Mouse (Mus musculus) hindbrain, embryonic 11.5 days (tissue): Measurements from ENCODE around the gene Shb. TPM values are rescaled to one million over a fixed set of nuclear protein-coding genes. Genes with fewer than 3 reads are reported as not detected.

Experiments
- ATAC-seq: fragments of 200-750 bp; cut with Nextera tagmentation; 2 replicates; pipeline ENCODE4 v1.8.0; 2017; ENCODE audit warnings: mild to moderate bottlenecking, moderate TSS enrichment, moderate library complexity; ENCODE audit not compliant: low FRiP score
- DNase-seq: peaks from one replicate; pipeline ENCODE4 v3.0.0-alpha.2; 2015; ENCODE audit warnings: low spot score
- H3K27ac ChIP-seq: fragments of 300-500 bp; sonication (generic); 2 replicates; pipeline ENCODE4 v1.5.1; 2014; ENCODE audit warnings: mild to moderate bottlenecking, low read depth, low read length
- H3K27me3 ChIP-seq: fragments of 300-500 bp; sonication (generic); 2 replicates; pipeline ENCODE4 v1.6.1; 2014; ENCODE audit warnings: mild to moderate bottlenecking, low read length, moderate library complexity, mixed read lengths; ENCODE audit not compliant: control insufficient read depth, insufficient read depth
- H3K36me3 ChIP-seq: fragments of 300-500 bp; sonication (generic); 2 replicates; pipeline ENCODE4 v1.6.1; 2014; ENCODE audit warnings: mild to moderate bottlenecking, low read length, moderate library complexity, mixed read lengths; ENCODE audit not compliant: control insufficient read depth, insufficient read depth
- H3K4me1 ChIP-seq: fragments of 300-500 bp; sonication (generic); replicated peaks from 2 replicates; pipeline ENCODE4 v1.6.1; 2014; ENCODE audit warnings: low read length, mixed read lengths; ENCODE audit not compliant: control insufficient read depth, insufficient read depth
- H3K4me2 ChIP-seq: fragments of 300-500 bp; sonication (generic); replicated peaks from 2 replicates; pipeline ENCODE4 v1.6.1; 2014; ENCODE audit warnings: mild to moderate bottlenecking, low read depth, low read length
- H3K4me3 ChIP-seq: fragments of 300-500 bp; sonication (generic); 2 replicates; pipeline ENCODE4 v1.5.1; 2014; ENCODE audit warnings: low read depth, low read length
- H3K9ac ChIP-seq: fragments of 300-500 bp; sonication (generic); 2 replicates; pipeline ENCODE4 v1.6.1; 2014; ENCODE audit warnings: low read depth, low read length
- H3K9me3 ChIP-seq: fragments of 300-500 bp; sonication (generic); 2 replicates; pipeline ENCODE4 v1.6.1; 2016; ENCODE audit warnings: low read length; ENCODE audit not compliant: control insufficient read depth
- WGBS: fragments of 180-500 bp; shearing (Covaris S2); extraction: QIAGEN DNeasy Blood & Tissue Kit; methylation state at CpG from one replicate; pipeline ENCODE4 v1.1.7; 2014; 5-methylcytosine and 5-hydroxymethylcytosine counted together
- polyA plus RNA-seq: library from polyadenylated mRNA; unstranded; fragments of >200 nt; fragmentation: Nextera tagmentation; extraction: Ambion mirVana; gene quantifications from 2 replicates; pipeline ENCODE4 v1.2.1, GENCODE M21; 2014

Shb gene
- polyA plus RNA-seq, 1 experiment from 2014 or later = 4.2 TPM

- no peaks in the 10 kb centered on the region for H3K27me3 ChIP-seq
- no peak overlapping the region for H3K27ac ChIP-seq
- 90% methylated on average over 8 of the region's 8 CpGs for WGBS
- DNase-seq = no peak
- no peaks in the 10 kb centered on the region for H3K9me3 ChIP-seq
- H3K36me3 ChIP-seq = no peaks in the 10 kb centered on the region
- H3K4me2 ChIP-seq = no peak overlapping the region
- no peak overlapping the region for H3K4me3 ChIP-seq
- ATAC-seq = no peak
- no peaks in the 10 kb centered on the region for H3K4me1 ChIP-seq
- no peak overlapping the region for H3K9ac ChIP-seq
These were observed 121.0 kb downstream of the Shb start for GRCm38 (mm10) chr4:45411181-45411790.

GRCm38 (mm10) chr4:45409270-45409669, 123.0 kb downstream of the Shb start:
- H3K27me3 ChIP-seq = no peaks in the 10 kb centered on the region
- peak overlapping the region; percentile 78 for H3K4me2 ChIP-seq
- 2% methylated on average over 10 of the region's 10 CpGs for WGBS
- ATAC-seq = peak; percentile 28; the same call in 1 of the 2 replicates
- no peaks in the 10 kb centered on the region for H3K9me3 ChIP-seq
- no peaks in the 10 kb centered on the region for H3K36me3 ChIP-seq
- peak overlapping the region; percentile 88 for H3K4me3 ChIP-seq
- DNase-seq = peak; percentile 77
- peak overlapping the region; percentile 93 for H3K9ac ChIP-seq
- H3K27ac ChIP-seq = peak overlapping the region; percentile 93
- H3K4me1 ChIP-seq = no peaks in the 10 kb centered on the region

GRCm38 (mm10) chr4:45408427-45409132, 123.7 kb downstream of the Shb start, which contains the start of gene Slc25a51:
Gene Slc25a51, minus strand, starts transcription at chr4:45408766.
- peak within 1 kb of the TSS; percentile 78 for H3K4me2 ChIP-seq
- peak; percentile 95 for ATAC-seq
- no peaks in the 10 kb centered on the region for H3K4me1 ChIP-seq
- 2% methylated on average over 45 of the region's 67 CpGs for WGBS
- no peaks in the 10 kb centered on the region for H3K27me3 ChIP-seq
- peak within 1 kb of the TSS; percentile 93 for H3K27ac ChIP-seq
- no peaks in the 10 kb centered on the region for H3K9me3 ChIP-seq
- peak within 1 kb of the TSS; percentile 93 for H3K9ac ChIP-seq
- H3K36me3 ChIP-seq = peaks cover 3% of the 10 kb centered on the region; the same call in 1 of the 2 replicates
- peak; percentile 94 for DNase-seq
- H3K4me3 ChIP-seq = peak within 1 kb of the TSS; percentile 88

- Histone ChIP-seq H3K27me3 (no peaks in the 10 kb centered on the region), H3K4me2 (peak overlapping the region; percentile 78), H3K4me3 (peak overlapping the region; percentile 88), H3K9ac (peak overlapping the region; percentile 93), H3K9me3 (no peaks in the 10 kb centered on the region), H3K27ac (peak overlapping the region; percentile 93), H3K4me1 (no peaks in the 10 kb centered on the region), H3K36me3 (peaks cover 5% of the 10 kb centered on the region; the same call in 1 of the 2 replicates)
- WGBS = 2% methylated on average over 19 of the region's 19 CpGs
- peak; percentile 58 for DNase-seq
- no peak; the same call in 1 of the 2 replicates for ATAC-seq
These were observed 124.5 kb downstream of the Shb start for GRCm38 (mm10) chr4:45407703-45408334.

- ATAC-seq = no peak
- H3K4me2 ChIP-seq = peak overlapping the region; percentile 78
- WGBS = 77% methylated on average over 5 of the region's 5 CpGs
- H3K27ac ChIP-seq = no peak overlapping the region
- H3K27me3 ChIP-seq = no peaks in the 10 kb centered on the region
- H3K4me1 ChIP-seq = no peaks in the 10 kb centered on the region
- peak overlapping the region; percentile 88 for H3K4me3 ChIP-seq
- no peak for DNase-seq
- H3K36me3 ChIP-seq = peaks cover 8% of the 10 kb centered on the region; the same call in 1 of the 2 replicates
- H3K9ac ChIP-seq = peak overlapping the region; percentile 93
- no peaks in the 10 kb centered on the region for H3K9me3 ChIP-seq
These were observed 125.1 kb downstream of the Shb start for GRCm38 (mm10) chr4:45407001-45407702.

GRCm38 (mm10) chr4:45406397-45406796, 125.9 kb downstream of the Shb start:
- no peak for ATAC-seq

GRCm38 (mm10) chr4:45405315-45405714, 127.0 kb downstream of the Shb start:
- Histone ChIP-seq H3K36me3 (peaks cover 10% of the 10 kb centered on the region; the same call in 1 of the 2 replicates), H3K9ac (no peak overlapping the region), H3K4me2 (no peak overlapping the region), H3K9me3 (no peaks in the 10 kb centered on the region), H3K4me3 (no peak overlapping the region), H3K4me1 (no peaks in the 10 kb centered on the region), H3K27me3 (no peaks in the 10 kb centered on the region), H3K27ac (no peak overlapping the region)
- 62% methylated on average over 7 of the region's 7 CpGs for WGBS
- DNase-seq (no peak), ATAC-seq (no peak)

More at GRCm38 (mm10) chr4:45406397-45406796, 125.9 kb downstream of the Shb start:
- no peaks in the 10 kb centered on the region for H3K4me1 ChIP-seq
- DNase-seq = no peak
- peaks cover 10% of the 10 kb centered on the region; the same call in 1 of the 2 replicates for H3K36me3 ChIP-seq
- H3K9me3 ChIP-seq = no peaks in the 10 kb centered on the region
- H3K9ac ChIP-seq = peak overlapping the region; percentile 42; the same call in 1 of the 2 replicates
- H3K27ac ChIP-seq = no peak overlapping the region
- peak overlapping the region; percentile 23; the same call in 1 of the 2 replicates for H3K4me2 ChIP-seq
- H3K4me3 ChIP-seq = no peak overlapping the region
- WGBS = 73% methylated on average over 7 of the region's 7 CpGs
- H3K27me3 ChIP-seq = no peaks in the 10 kb centered on the region

- Histone ChIP-seq H3K9ac (no peak overlapping the region), H3K4me2 (no peak overlapping the region), H3K27ac (no peak overlapping the region), H3K4me1 (no peaks in the 10 kb centered on the region), H3K27me3 (no peaks in the 10 kb centered on the region), H3K36me3 (peaks cover 10% of the 10 kb centered on the region; the same call in 1 of the 2 replicates), H3K4me3 (no peak overlapping the region), H3K9me3 (no peaks in the 10 kb centered on the region)
- WGBS = 93% methylated on average over 7 of the region's 7 CpGs
- ATAC-seq = no peak
- no peak for DNase-seq
These were observed 128.2 kb downstream of the Shb start for GRCm38 (mm10) chr4:45404086-45404485.
